Mouse (Mus musculus): ENCODE data around the gene Slc16a6. TPM values are rescaled to one million over a fixed set of nuclear protein-coding genes. Genes with fewer than 3 reads are reported as not detected.

The Slc16a6 gene
- polyA plus RNA-seq, 1 experiment from 2014 or later = 10.2 TPM

DNA sequence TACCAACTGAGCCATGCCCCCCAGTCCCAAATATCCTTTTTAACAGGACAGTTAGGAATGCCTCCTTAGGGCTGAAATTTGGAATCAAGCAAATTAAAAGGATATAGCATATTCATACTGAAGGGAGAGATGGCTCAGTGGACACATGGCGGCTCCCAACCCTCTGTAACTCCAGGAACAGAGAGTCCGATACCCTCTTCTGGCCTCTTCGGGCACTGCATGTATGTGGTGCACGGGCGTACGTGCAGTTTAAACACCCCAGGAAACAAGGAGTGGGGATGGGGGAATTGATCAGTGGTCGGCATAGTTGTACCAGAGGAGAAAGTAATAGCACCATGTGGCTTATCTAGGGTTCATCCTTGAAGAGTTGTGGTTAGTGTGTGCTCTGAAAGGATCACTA, 28.8 kb downstream of the Slc16a6 start:
- H3K27ac ChIP-seq (ENCODE audit: low read depth, low read length) = no peak overlapping the region
- WGBS (ENCODE audit: insufficient replicate concordance) = 51% methylated on average over 7 of the region's 7 CpGs
- no peak for ATAC-seq (replicated peaks; ENCODE audit: insufficient number of reproducible peaks, low FRiP score, low TSS enrichment)
- H3K9ac ChIP-seq (ENCODE audit: low read depth, low read length) = no peak overlapping the region
- no peak overlapping the region for H3K4me2 ChIP-seq
- H3K4me3 ChIP-seq (ENCODE audit: low read depth, low read length) = no peak overlapping the region
- no peaks in the 10 kb centered on the region for H3K9me3 ChIP-seq (replicated peaks; ENCODE audit: control insufficient read depth, low read length)
- no peaks in the 10 kb centered on the region for H3K36me3 ChIP-seq (ENCODE audit: control insufficient read depth, insufficient read depth, low read length)
- H3K27me3 ChIP-seq (ENCODE audit: control insufficient read depth, insufficient read depth, low read length) = no peaks in the 10 kb centered on the region
- H3K4me1 ChIP-seq (ENCODE audit: control insufficient read depth, insufficient read depth, low read length) = peaks cover 8% of the 10 kb centered on the region

DNA sequence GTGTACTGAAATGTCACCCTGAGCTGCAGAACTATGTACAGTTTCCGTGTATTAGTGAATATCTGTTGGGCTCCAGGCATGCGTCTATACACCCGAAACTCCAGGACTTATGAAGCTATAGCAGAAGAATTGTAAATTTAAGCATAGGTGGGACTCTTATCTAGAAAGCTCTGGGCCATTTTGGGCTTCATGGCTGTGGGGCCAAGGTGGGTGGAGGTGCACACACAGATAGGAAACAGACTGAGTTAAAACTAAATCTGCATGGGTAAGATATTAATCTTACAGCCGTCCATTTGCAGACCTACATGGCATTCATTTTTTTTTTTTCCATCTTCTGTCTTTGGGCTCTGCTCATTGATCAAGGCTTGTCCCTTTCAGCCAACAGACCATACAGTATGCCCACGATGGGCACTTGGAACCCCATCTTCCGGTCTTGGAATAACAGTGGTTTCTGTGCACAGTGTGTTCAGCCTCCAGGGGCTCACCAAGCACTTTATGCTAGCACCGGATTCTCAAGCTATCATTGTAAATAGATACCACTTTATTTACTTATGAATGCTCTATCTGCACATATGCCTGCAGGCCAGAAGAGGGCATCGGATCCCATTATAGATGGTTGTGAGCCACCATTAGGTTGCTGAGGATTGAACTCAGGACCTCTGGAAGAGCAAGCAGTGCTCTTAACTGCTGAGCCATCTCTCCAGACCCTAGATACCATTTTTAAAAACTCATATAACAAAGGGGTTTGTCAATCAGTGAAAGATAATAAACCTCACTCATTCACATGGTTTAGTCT, 29.7 kb downstream of the Slc16a6 start:
- no peak overlapping the region for H3K27ac ChIP-seq (ENCODE audit: low read depth, low read length)
- no peaks in the 10 kb centered on the region for H3K27me3 ChIP-seq (ENCODE audit: control insufficient read depth, insufficient read depth, low read length)
- ATAC-seq (replicated peaks; ENCODE audit: insufficient number of reproducible peaks, low FRiP score, low TSS enrichment) = no peak
- peaks cover 8% of the 10 kb centered on the region for H3K4me1 ChIP-seq (ENCODE audit: control insufficient read depth, insufficient read depth, low read length)
- no peak overlapping the region for H3K9ac ChIP-seq (ENCODE audit: low read depth, low read length)
- H3K4me2 ChIP-seq = no peak overlapping the region
- H3K36me3 ChIP-seq (ENCODE audit: control insufficient read depth, insufficient read depth, low read length) = no peaks in the 10 kb centered on the region
- no peaks in the 10 kb centered on the region for H3K9me3 ChIP-seq (replicated peaks; ENCODE audit: control insufficient read depth, low read length)
- no peak overlapping the region for H3K4me3 ChIP-seq (ENCODE audit: low read depth, low read length)
- WGBS (ENCODE audit: insufficient replicate concordance) = 86% methylated on average over 8 of the region's 8 CpGs

DNA sequence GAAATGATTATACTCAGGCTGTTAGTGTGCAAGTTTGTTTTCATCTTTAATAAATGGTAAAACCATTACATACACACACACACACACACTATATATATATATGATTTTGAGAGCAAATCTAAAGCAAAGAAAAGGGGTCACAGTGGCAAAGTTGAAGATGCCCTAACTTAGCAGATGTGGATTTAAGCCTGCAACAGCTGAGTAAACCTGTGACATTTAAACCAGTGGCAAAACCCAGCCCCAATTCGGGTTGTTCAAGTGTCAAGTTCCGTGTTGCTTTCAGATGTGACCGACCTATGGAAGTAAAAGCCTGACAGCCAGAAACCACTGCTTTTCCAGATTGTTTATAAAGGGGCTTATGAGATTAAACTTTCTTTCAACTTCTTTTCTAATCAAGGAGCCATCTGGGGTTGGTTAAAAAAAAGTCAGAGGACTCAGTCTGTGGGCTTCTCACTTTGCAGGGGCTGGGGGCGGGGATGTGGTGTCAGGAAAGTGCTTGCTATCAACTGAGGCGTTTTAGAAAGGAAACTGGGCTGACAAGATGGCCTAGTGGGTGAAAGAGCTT, 31.1 kb downstream of the Slc16a6 start:
- WGBS (ENCODE audit: insufficient replicate concordance) = 38% methylated on average over 5 of the region's 5 CpGs
- no peak for ATAC-seq (replicated peaks; ENCODE audit: insufficient number of reproducible peaks, low FRiP score, low TSS enrichment)
- Histone ChIP-seq H3K9me3 (replicated peaks; ENCODE audit: control insufficient read depth, low read length) (no peaks in the 10 kb centered on the region), H3K4me2 (no peak overlapping the region), H3K4me1 (ENCODE audit: control insufficient read depth, insufficient read depth, low read length) (peaks cover 8% of the 10 kb centered on the region), H3K27me3 (ENCODE audit: control insufficient read depth, insufficient read depth, low read length) (no peaks in the 10 kb centered on the region), H3K36me3 (ENCODE audit: control insufficient read depth, insufficient read depth, low read length) (no peaks in the 10 kb centered on the region), H3K9ac (ENCODE audit: low read depth, low read length) (no peak overlapping the region), H3K4me3 (ENCODE audit: low read depth, low read length) (no peak overlapping the region), H3K27ac (ENCODE audit: low read depth, low read length) (no peak overlapping the region)

DNA sequence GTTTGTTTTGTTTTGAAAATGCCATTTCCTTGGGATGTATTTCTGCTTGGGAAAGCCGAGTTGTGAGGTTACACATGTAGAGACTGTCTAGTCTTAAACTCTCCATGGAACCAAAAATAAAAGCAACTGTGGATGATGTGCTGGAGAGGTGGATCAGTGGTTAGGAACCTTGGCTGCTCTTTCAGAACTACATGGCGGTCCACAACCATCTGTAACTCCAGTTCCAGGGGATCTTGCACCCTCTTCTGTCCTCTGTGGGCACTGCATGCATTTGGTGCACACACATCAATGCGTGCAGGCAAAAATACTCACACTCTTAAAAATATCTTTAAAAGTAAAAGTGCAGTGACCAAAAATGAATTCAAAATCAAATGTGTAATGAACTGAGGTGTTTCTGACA, 32.3 kb downstream of the Slc16a6 start:
- H3K4me1 ChIP-seq (ENCODE audit: control insufficient read depth, insufficient read depth, low read length) = peaks cover 8% of the 10 kb centered on the region
- H3K9me3 ChIP-seq (replicated peaks; ENCODE audit: control insufficient read depth, low read length) = no peaks in the 10 kb centered on the region
- no peak for ATAC-seq (replicated peaks; ENCODE audit: insufficient number of reproducible peaks, low FRiP score, low TSS enrichment)
- H3K4me3 ChIP-seq (ENCODE audit: low read depth, low read length) = no peak overlapping the region
- H3K9ac ChIP-seq (ENCODE audit: low read depth, low read length) = no peak overlapping the region
- H3K27me3 ChIP-seq (ENCODE audit: control insufficient read depth, insufficient read depth, low read length) = no peaks in the 10 kb centered on the region
- H3K27ac ChIP-seq (ENCODE audit: low read depth, low read length) = no peak overlapping the region
- no peaks in the 10 kb centered on the region for H3K36me3 ChIP-seq (ENCODE audit: control insufficient read depth, insufficient read depth, low read length)
- WGBS (ENCODE audit: insufficient replicate concordance) = 60% methylated on average over 3 of the region's 3 CpGs
- H3K4me2 ChIP-seq = no peak overlapping the region

DNA sequence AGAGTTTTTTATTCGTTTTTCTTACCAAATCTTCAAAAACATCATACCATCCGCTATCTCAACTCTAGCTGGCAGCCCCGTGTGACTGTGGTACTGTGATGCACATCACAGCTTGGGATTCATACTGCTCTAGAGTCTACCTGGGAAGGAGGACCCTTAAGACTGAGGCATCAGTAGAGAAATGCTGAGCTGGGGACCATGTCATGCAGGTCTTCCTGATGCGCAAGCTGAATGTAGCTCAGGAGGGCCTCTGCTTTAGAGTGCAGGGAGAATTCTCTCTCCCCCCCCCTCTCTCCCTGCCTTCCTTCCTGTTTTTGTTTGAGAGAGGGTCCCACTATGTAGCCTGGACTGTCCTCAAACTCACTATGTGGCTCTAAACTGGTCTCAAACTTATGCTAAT, 32.8 kb downstream of the Slc16a6 start:
- no peaks in the 10 kb centered on the region for H3K27me3 ChIP-seq (ENCODE audit: control insufficient read depth, insufficient read depth, low read length)
- peak overlapping the region; percentile 62 for H3K4me3 ChIP-seq (ENCODE audit: low read depth, low read length)
- no peak overlapping the region for H3K27ac ChIP-seq (ENCODE audit: low read depth, low read length)
- H3K4me2 ChIP-seq = peak overlapping the region; percentile 93
- ATAC-seq (replicated peaks; ENCODE audit: insufficient number of reproducible peaks, low FRiP score, low TSS enrichment) = no peak
- WGBS (ENCODE audit: insufficient replicate concordance) = 52% methylated on average over 4 of the region's 4 CpGs
- 0 out of 2 replicates have a peak, but pooled peaks cover 1% of the 10 kb centered on the region for H3K36me3 ChIP-seq (ENCODE audit: control insufficient read depth, insufficient read depth, low read length)
- peak overlapping the region; percentile 78; the same call in 1 of the 2 replicates for H3K9ac ChIP-seq (ENCODE audit: low read depth, low read length)
- H3K4me1 ChIP-seq (ENCODE audit: control insufficient read depth, insufficient read depth, low read length) = peaks cover 8% of the 10 kb centered on the region
- H3K9me3 ChIP-seq (replicated peaks; ENCODE audit: control insufficient read depth, low read length) = no peaks in the 10 kb centered on the region

DNA sequence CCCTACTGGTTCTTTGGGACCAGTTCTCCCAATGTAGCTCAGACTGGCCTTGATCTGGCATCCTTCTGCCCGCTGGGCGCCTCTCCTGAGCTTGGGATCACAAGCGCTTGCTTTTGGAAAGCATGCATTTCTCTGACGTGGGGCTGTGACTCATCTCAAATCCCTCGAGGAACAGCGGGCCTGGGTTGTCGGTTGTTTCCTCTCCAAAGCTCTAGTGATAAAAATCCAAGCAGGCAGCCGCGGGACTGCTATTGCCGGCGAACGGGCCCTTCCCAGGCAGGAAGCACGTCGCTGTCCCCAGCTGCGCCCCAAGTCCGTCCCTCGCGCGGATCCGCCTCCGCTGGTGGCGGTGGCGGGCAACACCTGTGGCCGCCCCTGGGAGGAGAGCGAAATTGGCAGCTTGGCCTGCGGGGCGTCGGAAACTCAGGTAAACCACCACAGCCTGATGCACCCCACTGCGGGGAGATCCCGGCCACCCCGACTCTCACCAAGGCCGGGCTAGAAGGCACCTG, 33.5 kb downstream of the Slc16a6 start:
- Histone ChIP-seq H3K9me3 (replicated peaks; ENCODE audit: control insufficient read depth, low read length) (no peaks in the 10 kb centered on the region), H3K4me3 (ENCODE audit: low read depth, low read length) (peak overlapping the region; percentile 62), H3K4me1 (ENCODE audit: control insufficient read depth, insufficient read depth, low read length) (peaks cover 1% of the 10 kb centered on the region), H3K9ac (ENCODE audit: low read depth, low read length) (peak overlapping the region; percentile 78), H3K27me3 (ENCODE audit: control insufficient read depth, insufficient read depth, low read length) (no peaks in the 10 kb centered on the region), H3K36me3 (ENCODE audit: control insufficient read depth, insufficient read depth, low read length) (peaks cover 7% of the 10 kb centered on the region; the same call in 1 of the 2 replicates), H3K27ac (ENCODE audit: low read depth, low read length) (no peak overlapping the region), H3K4me2 (peak overlapping the region; percentile 93)
- 0 out of 2 replicates have a peak, but pooled peaks have one; percentile 40 for ATAC-seq (replicated peaks; ENCODE audit: insufficient number of reproducible peaks, low FRiP score, low TSS enrichment)
- under 1% methylated on average over 32 of the region's 32 CpGs for WGBS (ENCODE audit: insufficient replicate concordance)

DNA sequence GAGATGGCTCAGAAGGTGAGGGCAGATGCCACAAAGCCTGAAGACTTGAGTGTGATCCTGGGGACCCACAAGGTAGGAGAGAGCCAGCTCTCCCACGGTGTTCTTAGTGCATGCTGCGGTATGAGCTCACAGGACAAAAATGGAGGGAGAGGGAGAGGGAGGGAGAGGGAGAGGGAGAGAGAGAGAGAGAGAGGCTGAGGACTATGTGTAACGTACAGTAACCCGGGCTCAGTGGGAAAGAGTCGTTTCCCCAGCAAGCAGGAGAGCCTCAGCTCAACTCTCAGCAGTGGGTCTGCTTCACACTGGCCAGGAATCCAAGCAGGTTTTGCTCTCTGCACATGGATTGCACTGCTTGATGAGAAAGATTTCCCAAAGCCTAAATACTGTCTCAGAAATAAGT, 34.2 kb downstream of the Slc16a6 start:
- Histone ChIP-seq H3K27me3 (ENCODE audit: control insufficient read depth, insufficient read depth, low read length) (no peaks in the 10 kb centered on the region), H3K4me1 (ENCODE audit: control insufficient read depth, insufficient read depth, low read length) (no peaks in the 10 kb centered on the region; the same call in 1 of the 2 replicates), H3K36me3 (ENCODE audit: control insufficient read depth, insufficient read depth, low read length) (peaks cover 10% of the 10 kb centered on the region; the same call in 1 of the 2 replicates), H3K9me3 (replicated peaks; ENCODE audit: control insufficient read depth, low read length) (no peaks in the 10 kb centered on the region), H3K27ac (ENCODE audit: low read depth, low read length) (no peak overlapping the region), H3K4me2 (peak overlapping the region; percentile 93), H3K4me3 (ENCODE audit: low read depth, low read length) (no peak overlapping the region; the same call in 1 of the 2 replicates), H3K9ac (ENCODE audit: low read depth, low read length) (peak overlapping the region; percentile 78; the same call in 1 of the 2 replicates)
- no peak for ATAC-seq (replicated peaks; ENCODE audit: insufficient number of reproducible peaks, low FRiP score, low TSS enrichment)
- WGBS (ENCODE audit: insufficient replicate concordance) = 18% methylated on average over 5 of the region's 5 CpGs

DNA sequence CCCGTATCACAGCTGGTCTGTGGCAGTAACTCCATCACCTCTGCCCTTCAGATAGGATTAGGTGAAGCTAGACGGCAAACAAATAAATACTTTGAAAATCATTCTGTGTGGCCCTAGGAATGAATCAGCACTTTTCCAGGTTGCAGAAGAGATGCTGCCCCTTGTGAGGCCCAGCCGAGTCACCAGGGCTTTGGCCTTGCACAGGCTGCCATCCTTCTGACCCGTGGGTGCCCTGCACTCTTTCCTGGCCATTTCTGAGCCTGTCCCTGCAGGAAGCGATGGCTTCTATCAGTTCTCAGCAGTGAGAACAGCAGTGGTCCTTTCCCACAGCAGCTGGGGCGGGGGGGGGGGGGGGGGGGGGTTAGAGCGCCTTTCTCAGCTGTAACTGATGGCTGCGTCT, 36.5 kb downstream of the Slc16a6 start:
- WGBS (ENCODE audit: insufficient replicate concordance) = 53% methylated on average over 8 of the region's 8 CpGs
- peaks cover 15% of the 10 kb centered on the region; the same call in 1 of the 2 replicates for H3K36me3 ChIP-seq (ENCODE audit: control insufficient read depth, insufficient read depth, low read length)

More for the DNA sequence above, 36.5 kb downstream of the Slc16a6 start:
- Histone ChIP-seq H3K27me3 (ENCODE audit: control insufficient read depth, insufficient read depth, low read length) (no peaks in the 10 kb centered on the region), H3K4me1 (ENCODE audit: control insufficient read depth, insufficient read depth, low read length) (no peaks in the 10 kb centered on the region; the same call in 1 of the 2 replicates), H3K4me2 (no peak overlapping the region), H3K9ac (ENCODE audit: low read depth, low read length) (no peak overlapping the region), H3K27ac (ENCODE audit: low read depth, low read length) (no peak overlapping the region), H3K4me3 (ENCODE audit: low read depth, low read length) (no peak overlapping the region), H3K9me3 (replicated peaks; ENCODE audit: control insufficient read depth, low read length) (no peaks in the 10 kb centered on the region)
- ATAC-seq (replicated peaks; ENCODE audit: insufficient number of reproducible peaks, low FRiP score, low TSS enrichment) = no peak

Measured in heart, embryonic 11.5 days (tissue).